Mouse (Mus musculus): ENCODE measurements around the gene Lipc. TPM values are rescaled to one million over a fixed set of nuclear protein-coding genes. Genes with fewer than 3 reads are reported as not detected.

The Lipc gene
- polyA plus RNA-seq, 1 experiment from 2014 or later, result 0.21 TPM

GRCm38 (mm10) chr9:70910351-70910750 lies 41.7 kb downstream of the Lipc start:
- Histone ChIP-seq H3K4me2 (no peak overlapping the region), H3K27me3 (replicated peaks) (peaks cover 9% of the 10 kb centered on the region; the same call in 1 of the 2 replicates), H3K4me1 (peaks cover 15% of the 10 kb centered on the region), H3K4me3 (no peak overlapping the region), H3K27ac (replicated peaks) (no peak overlapping the region), H3K36me3 (no peaks in the 10 kb centered on the region), H3K9me3 (no peaks in the 10 kb centered on the region), H3K9ac (no peak overlapping the region)
- WGBS, result 73% methylated on average over 6 of the region's 6 CpGs
- no peak for ATAC-seq (ENCODE audit: extremely low read depth, insufficient number of reproducible peaks, low FRiP score, low TSS enrichment)

GRCm38 (mm10) chr9:70902821-70903730 lies 49.0 kb downstream of the Lipc start:
- Histone ChIP-seq H3K9ac (no peak overlapping the region), H3K36me3 (no peaks in the 10 kb centered on the region)
- 85% methylated on average over 11 of the region's 11 CpGs for WGBS

GRCm38 (mm10) chr9:70894201-70894600 lies 57.8 kb downstream of the Lipc start:
- H3K27me3 ChIP-seq (replicated peaks), result no peaks in the 10 kb centered on the region
- ATAC-seq (ENCODE audit: extremely low read depth, insufficient number of reproducible peaks, low FRiP score, low TSS enrichment), result no peak
- no peak overlapping the region for H3K4me3 ChIP-seq
- H3K9ac ChIP-seq, result no peak overlapping the region
- no peak overlapping the region for H3K27ac ChIP-seq (replicated peaks)
- no peaks in the 10 kb centered on the region for H3K36me3 ChIP-seq
- WGBS, result 89% methylated on average over 1 of the region's 1 CpGs
- H3K9me3 ChIP-seq, result no peaks in the 10 kb centered on the region
- H3K4me1 ChIP-seq, result peaks cover 10% of the 10 kb centered on the region
- no peak overlapping the region for H3K4me2 ChIP-seq

More at GRCm38 (mm10) chr9:70902821-70903730, 49.0 kb downstream of the Lipc start:
- no peak overlapping the region for H3K27ac ChIP-seq (replicated peaks)
- no peak overlapping the region for H3K4me2 ChIP-seq
- no peak for ATAC-seq (ENCODE audit: extremely low read depth, insufficient number of reproducible peaks, low FRiP score, low TSS enrichment)
- no peaks in the 10 kb centered on the region for H3K9me3 ChIP-seq
- no peaks in the 10 kb centered on the region for H3K4me1 ChIP-seq
- H3K27me3 ChIP-seq (replicated peaks), result no peaks in the 10 kb centered on the region
- no peak overlapping the region for H3K4me3 ChIP-seq

GRCm38 (mm10) chr9:70893526-70893925 lies 58.5 kb downstream of the Lipc start:
- 53% methylated on average over 3 of the region's 3 CpGs for WGBS
- Histone ChIP-seq H3K27me3 (replicated peaks) (no peaks in the 10 kb centered on the region), H3K4me2 (no peak overlapping the region), H3K9me3 (no peaks in the 10 kb centered on the region), H3K4me1 (peaks cover 17% of the 10 kb centered on the region), H3K4me3 (no peak overlapping the region), H3K36me3 (no peaks in the 10 kb centered on the region), H3K27ac (replicated peaks) (no peak overlapping the region), H3K9ac (no peak overlapping the region)
- ATAC-seq (ENCODE audit: extremely low read depth, insufficient number of reproducible peaks, low FRiP score, low TSS enrichment), result no peak

GRCm38 (mm10) chr9:70892627-70893026 lies 59.4 kb downstream of the Lipc start:
- no peak overlapping the region for H3K9ac ChIP-seq

GRCm38 (mm10) chr9:70891431-70892133 lies 60.4 kb downstream of the Lipc start:
- no peak overlapping the region for H3K4me2 ChIP-seq
- WGBS, result 32% methylated on average over 8 of the region's 8 CpGs
- H3K27me3 ChIP-seq (replicated peaks), result no peaks in the 10 kb centered on the region

More at GRCm38 (mm10) chr9:70892627-70893026, 59.4 kb downstream of the Lipc start:
- Histone ChIP-seq H3K4me3 (no peak overlapping the region), H3K27ac (replicated peaks) (no peak overlapping the region), H3K4me2 (no peak overlapping the region), H3K27me3 (replicated peaks) (no peaks in the 10 kb centered on the region), H3K36me3 (no peaks in the 10 kb centered on the region), H3K4me1 (peaks cover 17% of the 10 kb centered on the region), H3K9me3 (no peaks in the 10 kb centered on the region)
- WGBS, result 67% methylated on average over 5 of the region's 5 CpGs
- no peak for ATAC-seq (ENCODE audit: extremely low read depth, insufficient number of reproducible peaks, low FRiP score, low TSS enrichment)

GRCm38 (mm10) chr9:70890736-70891135 lies 61.3 kb downstream of the Lipc start:
- Histone ChIP-seq H3K9me3 (no peaks in the 10 kb centered on the region), H3K4me2 (no peak overlapping the region), H3K4me1 (peaks cover 17% of the 10 kb centered on the region), H3K9ac (no peak overlapping the region), H3K4me3 (no peak overlapping the region), H3K36me3 (no peaks in the 10 kb centered on the region), H3K27me3 (replicated peaks) (no peaks in the 10 kb centered on the region), H3K27ac (replicated peaks) (no peak overlapping the region)
- no peak for ATAC-seq (ENCODE audit: extremely low read depth, insufficient number of reproducible peaks, low FRiP score, low TSS enrichment)
- 77% methylated on average over 7 of the region's 7 CpGs for WGBS

More at GRCm38 (mm10) chr9:70891431-70892133, 60.4 kb downstream of the Lipc start:
- H3K27ac ChIP-seq (replicated peaks), result peak overlapping the region; percentile 20; the same call in 1 of the 2 replicates
- no peak overlapping the region for H3K4me3 ChIP-seq
- ATAC-seq (ENCODE audit: extremely low read depth, insufficient number of reproducible peaks, low FRiP score, low TSS enrichment), result no peak
- H3K9ac ChIP-seq, result no peak overlapping the region
- H3K4me1 ChIP-seq, result peaks cover 17% of the 10 kb centered on the region
- H3K36me3 ChIP-seq, result no peaks in the 10 kb centered on the region
- H3K9me3 ChIP-seq, result no peaks in the 10 kb centered on the region

- Histone ChIP-seq H3K9me3 (no peaks in the 10 kb centered on the region), H3K4me1 (peaks cover 17% of the 10 kb centered on the region), H3K4me3 (no peak overlapping the region), H3K27ac (replicated peaks) (no peak overlapping the region), H3K4me2 (no peak overlapping the region), H3K9ac (no peak overlapping the region), H3K36me3 (no peaks in the 10 kb centered on the region), H3K27me3 (replicated peaks) (no peaks in the 10 kb centered on the region)
- ATAC-seq (ENCODE audit: extremely low read depth, insufficient number of reproducible peaks, low FRiP score, low TSS enrichment), result no peak
- whole genome bisulfite sequencing, result 56% methylated on average over 4 of the region's 4 CpGs
These were observed 63.1 kb downstream of the Lipc start for GRCm38 (mm10) chr9:70888969-70889368.

- H3K4me3 ChIP-seq, result no peak overlapping the region
- no peak overlapping the region for H3K9ac ChIP-seq
- no peak overlapping the region for H3K4me2 ChIP-seq
- H3K4me1 ChIP-seq, result peaks cover 17% of the 10 kb centered on the region
- no peak for ATAC-seq (ENCODE audit: extremely low read depth, insufficient number of reproducible peaks, low FRiP score, low TSS enrichment)
- H3K36me3 ChIP-seq, result no peaks in the 10 kb centered on the region
- H3K27ac ChIP-seq (replicated peaks), result no peak overlapping the region
- WGBS, result 85% methylated on average over 2 of the region's 2 CpGs
- H3K27me3 ChIP-seq (replicated peaks), result no peaks in the 10 kb centered on the region
- H3K9me3 ChIP-seq, result no peaks in the 10 kb centered on the region
These were observed 63.5 kb downstream of the Lipc start for GRCm38 (mm10) chr9:70888556-70888955.

GRCm38 (mm10) chr9:70881982-70882381 lies 70.0 kb downstream of the Lipc start:
- peaks cover 18% of the 10 kb centered on the region for H3K4me1 ChIP-seq
- no peaks in the 10 kb centered on the region for H3K9me3 ChIP-seq
- no peak overlapping the region for H3K4me2 ChIP-seq
- no peak overlapping the region for H3K9ac ChIP-seq
- no peak overlapping the region for H3K27ac ChIP-seq (replicated peaks)
- no peaks in the 10 kb centered on the region for H3K36me3 ChIP-seq
- WGBS, result 28% methylated on average over 5 of the region's 5 CpGs
- no peak for ATAC-seq (ENCODE audit: extremely low read depth, insufficient number of reproducible peaks, low FRiP score, low TSS enrichment)
- H3K27me3 ChIP-seq (replicated peaks), result no peaks in the 10 kb centered on the region
- H3K4me3 ChIP-seq, result no peak overlapping the region

GRCm38 (mm10) chr9:70878823-70879222 lies 73.2 kb downstream of the Lipc start:
- no peaks in the 10 kb centered on the region for H3K36me3 ChIP-seq
- peaks cover 28% of the 10 kb centered on the region for H3K4me1 ChIP-seq
- H3K27me3 ChIP-seq (replicated peaks), result no peaks in the 10 kb centered on the region
- H3K4me3 ChIP-seq, result no peak overlapping the region
- H3K27ac ChIP-seq (replicated peaks), result no peak overlapping the region
- no peaks in the 10 kb centered on the region for H3K9me3 ChIP-seq
- H3K4me2 ChIP-seq, result no peak overlapping the region
- H3K9ac ChIP-seq, result no peak overlapping the region
- ATAC-seq (ENCODE audit: extremely low read depth, insufficient number of reproducible peaks, low FRiP score, low TSS enrichment), result no peak

Data from heart, embryonic 13.5 days (tissue).